Mouse (Mus musculus) cerebellum, postnatal 36 days (tissue): ENCODE measurements around the gene Gramd1b.

Experiments
- DNase-seq, 2 experiments: peaks; one replicate each; pipeline ENCODE4 v3.0.0; 2021 to 2022; ENCODE audit warnings: mixed read lengths in 2 of 2

The Gramd1b gene

DNA sequence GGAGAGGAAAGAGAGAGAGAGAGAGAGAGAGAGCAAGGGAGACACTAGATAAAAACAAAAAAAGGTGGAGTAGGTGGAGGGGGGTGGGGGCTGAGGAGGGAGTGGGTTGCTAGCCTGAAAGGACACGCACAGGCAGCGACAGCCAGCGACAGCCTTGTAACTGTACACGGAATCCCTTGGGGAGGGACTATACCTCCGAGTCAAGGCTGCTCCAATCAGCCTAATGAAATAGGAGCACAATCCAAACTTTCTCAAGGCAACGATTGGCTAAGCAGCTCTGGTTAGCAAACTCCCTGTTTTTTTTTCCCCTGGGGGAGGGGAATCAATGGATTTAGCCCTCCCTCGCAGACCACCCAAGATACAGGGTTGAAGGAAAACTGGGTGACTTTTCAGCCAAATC lies 75.0 kb downstream of the Gramd1b start:
- peak in 1 of 2 experiments; percentile 31 for DNase-seq

DNA sequence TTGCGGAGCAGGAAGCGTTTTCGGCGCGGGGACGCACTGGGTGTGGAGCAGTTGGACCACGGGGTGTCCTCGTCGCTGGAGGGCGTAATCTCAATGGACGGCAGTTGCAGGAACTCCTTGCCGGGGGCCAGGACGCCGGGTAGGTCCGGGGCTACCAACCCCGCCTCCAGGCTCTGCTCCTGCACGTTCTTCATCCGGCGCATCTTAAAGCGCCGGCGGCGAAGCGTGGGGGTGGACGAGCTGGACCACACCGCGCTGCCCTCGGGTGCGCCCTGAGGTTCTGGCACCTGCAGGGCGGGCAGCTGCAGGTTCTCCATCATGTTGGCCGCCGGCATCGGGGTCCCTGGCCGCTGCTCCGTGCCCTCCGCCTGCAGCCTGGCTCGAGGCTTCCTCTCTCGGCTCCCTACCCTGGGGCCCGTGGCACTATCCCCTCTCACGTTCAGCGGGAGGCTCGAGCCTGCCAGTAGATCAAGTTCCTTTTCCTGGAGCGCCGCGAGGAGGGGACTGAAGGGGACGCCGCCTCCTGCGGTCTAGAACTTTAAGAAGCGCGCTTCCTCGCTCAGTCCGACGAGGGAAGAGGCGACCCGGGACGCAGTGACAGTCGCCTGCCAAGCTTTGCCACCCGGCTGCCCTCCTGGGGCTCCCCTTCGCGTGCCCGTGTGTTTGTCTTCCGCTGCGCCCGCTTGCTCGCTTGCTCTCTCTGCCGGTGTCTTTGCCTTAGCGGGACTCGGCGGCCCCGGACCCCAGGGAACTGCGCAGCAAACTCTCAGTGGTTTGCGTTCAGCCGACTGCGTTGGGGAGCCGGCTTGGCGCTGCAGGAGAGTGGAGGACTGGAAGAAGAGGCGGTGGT lies 75.6 kb downstream of the Gramd1b start:
- peak; percentile 64 for DNase-seq

- DNase-seq: no peak
Observed at GRCm38 (mm10) chr9:40455020-40455335, 76.2 kb downstream of the Gramd1b start.

DNA sequence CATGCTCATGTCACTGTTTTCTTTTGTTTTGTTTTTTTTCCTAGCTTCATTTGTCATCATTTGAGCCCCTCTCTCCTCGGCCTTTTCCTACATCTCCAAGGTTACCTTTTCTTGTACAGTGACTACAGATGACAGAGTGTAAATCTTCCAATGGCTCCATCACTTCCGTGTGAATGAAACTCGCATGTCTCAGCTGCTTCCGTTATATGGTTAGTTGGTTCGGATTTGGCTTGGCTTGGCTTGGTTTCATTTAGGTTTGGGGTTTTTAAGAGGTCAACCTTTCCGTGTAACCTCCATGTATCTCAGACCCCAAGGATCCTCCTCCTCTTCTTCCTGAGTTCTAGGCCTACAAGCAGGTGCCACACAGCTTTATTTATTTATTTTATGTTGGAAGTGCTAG lies 77.3 kb downstream of the Gramd1b start:
- DNase-seq: no peak

DNA sequence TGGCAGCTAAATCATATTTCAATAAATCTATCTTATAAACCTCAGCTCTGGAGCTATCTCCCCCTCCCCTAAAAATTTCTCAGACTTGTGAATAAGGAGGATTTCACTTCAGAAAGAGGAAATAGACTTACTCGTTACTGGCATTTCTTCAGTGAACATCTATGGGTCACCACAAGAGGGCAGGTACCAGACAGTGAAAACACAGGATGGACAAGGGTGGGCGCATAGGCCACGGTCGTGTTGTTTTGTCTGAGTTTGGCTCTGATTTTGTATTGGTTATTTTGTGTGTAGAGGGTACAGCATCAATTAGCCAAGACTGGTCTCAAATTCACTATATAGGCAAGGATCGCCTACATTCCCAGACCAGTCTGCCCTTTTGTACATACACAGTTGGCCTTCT lies 79.0 kb downstream of the Gramd1b start:
- no peak for DNase-seq

DNA sequence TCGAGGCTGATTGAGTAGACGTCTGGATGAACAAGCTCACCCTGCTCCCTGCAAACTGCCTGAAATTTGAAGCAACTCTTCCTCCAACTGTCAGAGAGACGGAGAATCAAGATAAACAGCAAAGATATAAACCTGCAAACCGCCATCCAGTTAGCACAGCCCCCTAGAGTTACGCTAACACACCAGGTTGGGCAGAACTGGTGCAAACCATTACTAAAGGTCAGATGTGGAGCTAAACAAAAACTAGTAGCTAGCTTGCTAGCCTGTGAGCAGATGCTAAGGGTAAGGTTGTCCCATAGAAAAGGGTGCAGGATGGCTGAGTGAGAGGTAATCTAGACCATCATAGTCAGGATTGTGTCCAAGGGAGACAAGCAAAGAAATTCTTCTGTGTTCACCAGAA lies 80.4 kb downstream of the Gramd1b start:
- no peak for DNase-seq

DNA sequence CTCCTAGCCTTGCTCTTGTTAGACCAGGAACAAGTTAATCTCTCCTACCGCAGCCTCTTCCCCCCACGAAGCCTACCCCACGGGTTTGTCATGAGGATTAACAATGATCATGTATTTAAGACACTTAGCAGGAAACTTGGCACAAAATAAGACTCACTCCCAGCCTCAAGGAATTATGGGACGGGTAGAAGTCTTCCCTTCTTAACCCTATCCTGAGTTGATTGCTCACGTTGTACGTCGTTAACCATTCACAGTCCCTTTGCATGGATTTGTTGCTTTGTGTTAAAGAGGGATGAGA lies 80.8 kb downstream of the Gramd1b start:
- no peak for DNase-seq

GRCm38 (mm10) chr9:40449610-40450416 lies 81.4 kb downstream of the Gramd1b start:
- no peak for DNase-seq

DNA sequence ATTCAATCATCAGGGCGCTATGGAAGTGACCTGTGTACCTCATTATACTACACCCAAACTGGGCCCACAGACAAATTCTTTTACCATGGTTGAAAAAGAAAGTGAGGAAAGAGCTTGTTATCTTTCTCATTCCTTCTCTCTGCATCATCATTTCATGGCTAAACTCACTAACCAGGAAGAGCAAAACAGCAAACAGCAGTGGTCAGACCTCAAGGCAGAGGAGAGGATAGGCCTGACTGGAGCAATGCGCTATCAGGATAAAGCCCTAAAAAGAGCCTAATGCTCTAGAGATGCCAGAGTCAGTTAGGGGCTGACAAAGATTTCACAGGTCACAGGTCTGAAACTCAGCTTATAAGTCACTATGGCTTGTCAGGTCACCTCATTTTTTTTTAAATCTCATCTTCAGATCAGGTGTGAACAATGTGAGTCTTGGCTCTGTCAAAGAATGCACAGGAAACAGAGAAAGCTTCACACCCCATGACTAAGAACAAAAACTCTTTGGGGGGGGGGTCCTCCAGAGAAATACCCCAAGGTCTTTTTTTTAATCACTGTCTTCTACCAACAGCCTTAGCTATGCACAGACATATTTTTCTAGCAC lies 82.4 kb downstream of the Gramd1b start:
- no peak for DNase-seq

DNA sequence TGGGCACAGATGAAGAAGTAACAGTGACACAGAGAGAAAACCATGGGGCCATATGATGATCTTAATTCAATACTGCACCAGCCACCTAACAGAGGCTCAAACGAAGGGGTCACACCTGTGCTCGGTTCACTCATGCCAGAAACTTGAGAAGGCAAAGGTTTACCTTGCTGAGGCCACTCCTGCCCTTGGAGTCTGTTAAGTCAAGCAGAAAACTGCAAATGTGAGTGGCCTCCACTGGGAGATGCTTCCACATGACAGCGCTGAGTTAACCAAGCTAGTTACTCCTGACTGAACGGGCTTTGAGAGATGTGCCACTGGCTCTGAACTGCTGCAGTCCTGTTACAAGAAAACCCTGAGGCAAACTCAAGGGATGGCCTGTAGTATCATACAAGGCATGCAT lies 83.9 kb downstream of the Gramd1b start:
- DNase-seq: no peak

DNA sequence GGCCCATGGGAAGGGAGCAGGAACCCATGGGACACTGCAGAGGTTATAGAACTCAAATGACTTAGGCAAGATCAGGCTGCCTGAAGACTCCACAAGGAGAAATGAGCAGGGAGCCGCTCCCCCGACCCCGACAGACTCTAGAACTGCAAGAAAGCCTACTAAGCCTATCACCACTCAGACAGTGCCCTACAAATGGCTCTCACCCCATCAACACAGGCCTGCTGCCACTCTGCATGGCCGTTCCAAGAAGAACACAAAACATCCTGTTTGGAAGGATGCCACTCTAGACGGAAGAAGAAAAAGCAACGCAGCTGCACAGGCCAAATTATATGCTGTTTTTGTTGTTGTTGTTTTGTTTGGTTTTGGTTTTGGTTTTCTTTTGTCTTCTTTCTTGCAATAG lies 86.2 kb downstream of the Gramd1b start:
- DNase-seq: no peak

DNA sequence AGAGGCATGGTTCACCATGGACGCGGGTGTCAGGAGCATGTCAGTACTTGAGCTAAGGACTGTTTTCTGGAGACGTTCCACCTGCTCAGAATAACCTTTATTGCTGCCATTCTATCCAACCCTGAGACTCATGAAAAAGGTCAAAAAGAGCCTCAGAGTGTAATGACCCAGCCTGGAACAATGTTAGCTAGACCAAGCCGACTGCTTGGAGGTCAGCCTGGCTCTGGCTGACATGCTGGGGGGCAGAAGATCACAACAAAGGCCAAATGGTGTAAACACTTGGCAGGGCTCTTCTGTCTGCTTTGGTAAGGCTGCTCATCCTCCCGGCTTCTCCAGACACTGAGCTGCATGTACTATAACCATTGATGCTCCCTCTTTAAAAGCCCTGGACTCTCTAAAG lies 88.4 kb downstream of the Gramd1b start:
- DNase-seq: no peak

DNA sequence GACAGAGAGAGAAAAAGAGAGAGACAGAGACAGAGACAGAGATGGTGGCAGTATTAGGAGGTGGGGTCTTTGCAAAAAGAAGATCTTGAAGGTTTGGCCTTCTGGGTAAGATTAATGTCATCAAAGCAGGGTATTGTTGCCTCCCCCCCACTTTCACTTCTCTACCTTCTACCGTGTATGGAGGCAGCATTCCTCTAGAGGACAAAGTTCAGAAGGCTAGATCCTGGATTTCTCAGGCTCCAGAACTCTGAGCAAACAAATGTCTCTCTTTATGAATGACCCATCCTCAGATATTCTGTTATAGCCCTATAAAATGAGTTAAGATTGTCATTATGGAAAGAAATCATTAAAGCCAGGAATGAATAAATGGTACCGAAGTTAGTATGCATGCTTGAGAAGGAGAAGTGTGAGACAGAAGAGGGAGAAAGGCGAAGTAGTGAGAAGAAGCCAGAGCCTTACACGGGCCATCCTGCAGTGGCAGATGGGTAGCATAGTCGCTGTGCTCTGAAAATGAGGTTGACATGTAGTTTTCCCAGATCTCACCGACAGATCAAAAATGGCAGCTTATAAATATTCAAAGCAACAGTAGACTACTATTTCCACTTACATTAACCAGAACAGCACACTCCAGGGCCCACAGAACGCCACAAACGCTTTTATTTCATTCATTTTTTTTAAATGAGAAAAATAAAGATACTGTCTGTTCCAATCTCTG lies 91.1 kb downstream of the Gramd1b start:
- no peak for DNase-seq

- DNase-seq: no peak
Observed at GRCm38 (mm10) chr9:40438731-40439526, 92.3 kb downstream of the Gramd1b start.

DNA sequence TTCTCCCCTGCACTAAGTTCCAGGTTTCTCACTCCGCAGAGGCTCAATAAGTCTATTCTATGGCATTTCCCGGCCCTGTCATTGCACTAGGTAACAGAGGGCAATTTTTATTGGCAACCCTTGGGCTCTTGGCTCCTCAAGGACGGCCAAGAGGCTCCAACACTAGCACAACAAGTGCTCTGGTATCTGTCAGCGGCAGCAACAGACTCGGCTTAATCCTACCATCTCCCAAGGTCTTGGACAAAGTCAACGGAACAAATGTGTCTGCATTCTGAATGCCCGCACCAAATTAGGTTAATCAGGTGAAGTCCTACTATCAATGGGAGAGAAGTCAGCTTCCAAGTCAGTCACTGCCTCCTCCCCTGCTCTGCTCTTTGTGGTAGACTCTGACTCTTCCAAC lies 93.3 kb downstream of the Gramd1b start:
- no peak for DNase-seq

DNA sequence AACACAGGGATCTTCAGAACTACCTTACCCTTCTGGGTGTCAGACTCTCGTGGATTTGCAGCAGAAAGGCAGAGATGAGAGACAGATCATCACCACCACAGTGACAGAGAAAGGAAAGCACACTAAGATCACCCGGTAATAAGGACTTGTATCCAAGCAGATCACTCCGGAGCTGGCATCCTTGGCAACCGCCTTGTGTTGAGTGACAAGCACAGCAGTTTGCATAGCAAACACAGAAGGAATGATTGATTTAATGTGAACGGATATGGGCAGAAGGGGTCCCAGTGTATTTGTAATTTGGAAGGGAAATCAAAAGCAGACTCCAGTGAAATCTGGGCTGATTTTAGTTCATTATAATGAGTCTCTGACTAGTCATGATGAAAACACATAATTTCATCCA lies 97.9 kb downstream of the Gramd1b start:
- no peak for DNase-seq

- no peak for DNase-seq
Observed at GRCm38 (mm10) chr9:40430969-40431368, 100.2 kb downstream of the Gramd1b start.

- no peak for DNase-seq
Observed at GRCm38 (mm10) chr9:40427663-40428062, 103.5 kb downstream of the Gramd1b start.

DNA sequence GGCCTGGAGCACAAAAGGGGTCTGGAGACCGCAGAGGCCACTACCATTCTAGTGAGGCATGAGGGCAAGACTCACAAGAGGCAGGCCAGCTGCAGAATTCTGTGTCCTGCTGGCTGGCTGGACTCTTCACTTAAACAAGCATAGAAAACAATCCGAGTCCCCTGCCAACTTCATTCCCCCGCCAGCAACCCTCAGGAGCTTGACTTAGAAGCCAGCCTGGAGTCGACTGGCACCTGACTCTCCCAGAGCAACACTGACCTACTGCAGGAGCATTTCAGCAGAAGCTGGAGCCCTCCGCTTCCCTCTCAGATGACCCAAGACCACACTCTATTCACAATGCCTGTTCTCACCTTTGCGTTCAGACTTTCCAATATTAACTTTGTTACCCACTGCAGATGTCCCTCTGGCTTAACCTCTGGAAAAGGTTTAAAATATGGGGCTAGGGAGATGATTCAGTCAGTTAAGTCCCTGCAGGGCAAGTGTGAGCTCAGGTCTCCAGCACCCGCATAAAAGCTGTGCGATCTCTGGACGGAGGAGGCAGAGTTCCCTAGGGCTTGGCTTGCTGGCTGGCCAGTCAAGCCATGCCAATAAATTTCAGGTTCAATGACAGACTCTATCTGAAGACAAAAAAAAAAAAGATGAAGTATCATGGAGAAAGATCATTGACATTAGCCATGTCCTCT lies 104.8 kb downstream of the Gramd1b start:
- DNase-seq: no peak

DNA sequence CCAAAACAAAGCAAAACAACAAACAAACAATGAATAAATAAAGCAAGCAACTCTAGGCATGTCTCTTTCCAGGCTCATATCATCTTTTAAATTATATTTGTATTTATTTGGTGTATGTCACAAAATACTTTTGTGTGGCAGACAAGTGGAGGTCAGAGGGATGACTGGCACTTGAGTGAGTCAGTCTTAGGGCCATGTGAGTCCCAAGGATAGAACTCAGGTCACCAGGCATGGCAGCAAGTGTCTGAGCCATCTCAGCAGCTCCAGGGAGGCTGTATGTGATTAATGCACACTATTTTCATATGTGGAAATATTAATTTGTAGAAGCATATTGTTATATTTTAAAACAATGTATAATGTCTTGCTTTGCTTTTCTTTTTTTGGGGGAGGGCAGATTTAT lies 106.3 kb downstream of the Gramd1b start:
- DNase-seq: no peak

DNA sequence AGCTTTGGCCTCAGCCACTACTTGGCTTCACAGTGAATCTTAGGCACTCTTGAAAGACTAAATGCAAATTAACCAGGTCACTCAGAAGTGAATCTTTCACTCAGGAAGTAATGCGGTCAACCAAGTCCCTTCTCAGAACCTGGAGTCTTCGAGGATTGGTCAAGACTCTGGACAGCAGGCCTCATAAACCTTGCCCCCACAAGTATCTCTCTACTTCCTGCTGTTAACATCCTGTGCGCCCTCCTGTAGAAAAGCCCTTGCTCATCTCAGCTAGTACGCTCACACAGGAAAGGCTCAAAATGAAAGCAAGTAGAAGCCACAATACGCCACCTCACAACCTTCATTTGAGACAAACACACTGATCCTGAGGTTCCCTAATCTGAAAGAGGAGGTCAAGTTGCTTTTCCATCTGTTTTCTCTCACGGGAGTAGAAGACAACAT lies 107.7 kb downstream of the Gramd1b start:
- DNase-seq: no peak
